ENCODE assay signal across 10 mouse cellular contexts in the genomic region with DNA sequence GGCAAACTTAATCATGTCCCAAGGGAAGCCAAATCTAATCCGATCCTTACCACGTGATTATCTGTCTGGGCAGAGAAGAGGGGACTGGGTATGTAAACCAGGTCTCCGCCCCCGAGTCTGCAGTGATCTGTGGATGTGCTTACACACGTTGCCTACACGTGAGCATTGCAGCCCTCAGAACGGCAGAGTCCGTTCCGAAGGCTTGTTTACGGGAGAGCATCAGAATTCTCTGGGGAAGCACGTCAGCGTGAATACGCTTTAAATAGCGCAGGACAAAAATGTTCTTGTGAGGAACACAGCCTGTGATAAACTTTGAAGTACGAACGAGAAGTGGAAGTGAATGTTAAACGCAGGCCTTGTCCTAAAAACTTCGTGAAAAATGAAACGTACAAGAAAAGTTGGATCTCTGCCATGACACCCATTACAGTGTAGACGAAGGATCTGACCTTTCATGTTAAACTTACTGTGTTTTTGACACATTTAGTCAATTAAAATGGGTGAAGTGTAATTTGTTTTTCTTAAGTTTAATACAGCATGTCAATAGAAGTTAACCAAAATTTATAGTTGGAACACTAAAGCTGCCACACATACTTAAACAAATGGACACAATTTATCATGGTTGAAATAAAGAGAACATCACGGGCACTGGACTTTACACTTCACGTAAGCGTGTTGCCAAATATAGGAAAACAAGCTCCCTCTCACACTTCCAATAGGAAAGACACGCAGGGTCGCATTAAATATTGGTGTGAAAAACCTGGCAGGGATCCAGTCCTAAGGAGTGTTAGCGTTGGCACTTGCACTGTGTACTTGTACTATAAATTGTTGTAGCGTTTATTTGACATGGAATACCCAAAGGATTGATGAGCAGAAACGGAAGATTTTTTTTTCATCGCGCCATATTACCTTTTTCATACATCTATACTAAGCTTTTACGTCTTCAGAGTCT.
A peak's percentile ranks its signal among the peaks of the same experiment; 100 is the strongest.
DNase-seq lines count a peak whose midpoint lies in the region; ATAC-seq and TF ChIP-seq lines count a peak whose summit lies in the region.
"Had no signal": no experiment of that assay in that cellular context is flagged by ENCODE, and none has a peak within 500 bp of the region (broad histone marks: within the 10 kb centered on the region; RNA-seq: fewer than 3 reads in every experiment).

No protein-coding gene starts in this region.

- intact Hi-C loops in gastrocnemius, postnatal 36 days (cut with DNase I) = no loop called here

- peaks cover 11% of the 10 kb centered on the region for H3K4me1 ChIP-seq in heart, embryonic 16.5 days (ENCODE audit: control insufficient read depth, insufficient read depth, low read length)
- H3K4me1 ChIP-seq in stomach, embryonic 16.5 days (ENCODE audit: control insufficient read depth, insufficient read depth, low read length) = no peaks in the 10 kb centered on the region
- no peaks in the 10 kb centered on the region for H3K4me1 ChIP-seq in forebrain, postnatal 0 days (ENCODE audit: insufficient read depth)
- H3K4me1 ChIP-seq: midbrain, embryonic 12.5 days had no signal

- peak overlapping the region; percentile 55 for H3K4me2 ChIP-seq in heart, embryonic 16.5 days (ENCODE audit: low read depth, low read length)
- H3K4me2 ChIP-seq in stomach, embryonic 16.5 days (ENCODE audit: low read depth, low read length) = peak overlapping the region; percentile 49
- no peak overlapping the region for H3K4me2 ChIP-seq in forebrain, postnatal 0 days (ENCODE audit: low read depth)
- H3K4me2 ChIP-seq: midbrain, embryonic 12.5 days had no signal

- 0 out of 2 replicates have a peak overlapping the region, but pooled peaks have one; percentile 0 for H3K9ac ChIP-seq in heart, embryonic 16.5 days (ENCODE audit: low read length)
- no peak overlapping the region for H3K9ac ChIP-seq in stomach, embryonic 16.5 days (ENCODE audit: low read length)
- H3K9ac ChIP-seq in forebrain, postnatal 0 days = no peak overlapping the region
- H3K9ac ChIP-seq: midbrain, embryonic 12.5 days had no signal

- H3K9me3 ChIP-seq in heart, embryonic 16.5 days (replicated peaks; ENCODE audit: control insufficient read depth, low read length) = no peaks in the 10 kb centered on the region
- H3K9me3 ChIP-seq in stomach, embryonic 16.5 days (replicated peaks; ENCODE audit: control insufficient read depth, low read length) = no peaks in the 10 kb centered on the region
- no peaks in the 10 kb centered on the region for H3K9me3 ChIP-seq in forebrain, postnatal 0 days (ENCODE audit: low read length)
- H3K9me3 ChIP-seq: midbrain, embryonic 12.5 days had no signal

- ATAC-seq in heart, embryonic 16.5 days (replicated peaks; ENCODE audit: extremely low read depth, insufficient read depth, low FRiP score) = peak; percentile 94
- ATAC-seq in stomach, embryonic 16.5 days (ENCODE audit: insufficient read depth, low FRiP score) = peak; percentile 78; the same call in 1 of the 2 replicates
- ATAC-seq in forebrain, postnatal 0 days = no peak
- ATAC-seq: Patski had no signal

- peak; percentile 9 for DNase-seq in gastrocnemius, postnatal 25 days
- no peak for DNase-seq in gastrocnemius, postnatal 36 days
- DNase-seq in lung, postnatal 36 days = peak; percentile 9
- no peak for DNase-seq in lung, postnatal 25 days (ENCODE audit: low spot score)
- DNase-seq in layer of hippocampus, adult 18-20 months (ENCODE audit: low spot score in 2 of 2) = no peak
- no peak for DNase-seq in forebrain, postnatal 0 days

- no peaks in the 10 kb centered on the region for H3K27me3 ChIP-seq in heart, embryonic 16.5 days (ENCODE audit: control insufficient read depth, insufficient read depth, low read length)
- H3K27me3 ChIP-seq in stomach, embryonic 16.5 days (ENCODE audit: control insufficient read depth, insufficient read depth, low read length) = no peaks in the 10 kb centered on the region
- no peaks in the 10 kb centered on the region for H3K27me3 ChIP-seq in forebrain, postnatal 0 days (ENCODE audit: insufficient read depth, low read length)
- H3K27me3 ChIP-seq: midbrain, embryonic 12.5 days had no signal

- H3K36me3 ChIP-seq in heart, embryonic 16.5 days (ENCODE audit: control insufficient read depth, insufficient read depth) = no peaks in the 10 kb centered on the region
- no peaks in the 10 kb centered on the region for H3K36me3 ChIP-seq in stomach, embryonic 16.5 days (ENCODE audit: control insufficient read depth, insufficient read depth, low read length)
- H3K36me3 ChIP-seq in forebrain, postnatal 0 days (ENCODE audit: insufficient read depth) = no peaks in the 10 kb centered on the region
- H3K36me3 ChIP-seq: midbrain, embryonic 12.5 days had no signal

- 39% methylated on average over 31 of the region's 31 CpGs for WGBS in heart, embryonic 16.5 days
- WGBS in stomach, embryonic 16.5 days = 33% methylated on average over 31 of the region's 31 CpGs
- WGBS in forebrain, postnatal 0 days = 80% methylated on average over 31 of the region's 31 CpGs

- no peak for TF ChIP-seq CTCF in forebrain, postnatal 0 days (IDR thresholded peaks at IDR 0.05; ENCODE audit: low read depth)

- peak overlapping the region; percentile 17 for H3K4me3 ChIP-seq in heart, embryonic 16.5 days (ENCODE audit: low read length)
- H3K4me3 ChIP-seq in stomach, embryonic 16.5 days (replicated peaks; ENCODE audit: low read length) = peak overlapping the region; percentile 12
- H3K4me3 ChIP-seq in forebrain, postnatal 0 days (ENCODE audit: low read depth, low read length) = no peak overlapping the region
- H3K4me3 ChIP-seq: midbrain, embryonic 12.5 days had no signal

- H3K27ac ChIP-seq in heart, embryonic 16.5 days (ENCODE audit: low read length) = peak overlapping the region; percentile 74
- H3K27ac ChIP-seq in stomach, embryonic 16.5 days (ENCODE audit: low read length) = peak overlapping the region; percentile 56; the same call in 1 of the 2 replicates
- no peak overlapping the region for H3K27ac ChIP-seq in forebrain, postnatal 0 days (ENCODE audit: low read depth, low read length)
- H3K27ac ChIP-seq: midbrain, embryonic 12.5 days had no signal

Comparison
In these comparisons a context has a peak if more than half of its experiments do, and no peak if none do; other contexts are left out.
1. DNase-seq: peak in gastrocnemius, postnatal 25 days (single experiment) and lung, postnatal 36 days (single experiment); none in gastrocnemius, postnatal 36 days (0 of 2), lung, postnatal 25 days (single experiment), layer of hippocampus, adult 18-20 months (0 of 2) and forebrain, postnatal 0 days (single experiment).